Mouse (Mus musculus) C2C12 (cell line): ENCODE results near the gene Itsn2.

ENCODE experiments used
- CEBPB ChIP-seq: IDR thresholded peaks from one replicate; pipeline ENCODE4 v1.6.1; 2011; ENCODE audit warnings: low read depth, mild to moderate bottlenecking, control low read depth, moderate library complexity
- CTCF ChIP-seq: IDR thresholded peaks from one replicate; pipeline ENCODE4 v1.5.1; 2011; ENCODE audit not compliant: control insufficient read depth, insufficient read depth, insufficient read length

- TF ChIP-seq CTCF (no peak), CEBPB (no peak)
These were observed 22.3 kb downstream of the Itsn2 start for GRCm38 (mm10) chr12:4614722-4615121.
